Mouse (Mus musculus): Measurements from ENCODE around the gene Ankzf1. TPM values are rescaled to one million over a fixed set of nuclear protein-coding genes. Genes with fewer than 3 reads are reported as not detected.

The Ankzf1 gene
- polyA plus RNA-seq, 1 experiment from 2014 or later, result 23.0 TPM

- WGBS, result under 1% methylated on average over 64 of the region's 64 CpGs
- H3K4me3 ChIP-seq (ENCODE audit: low read depth, low read length), result peak within 1 kb of the TSS; percentile 69
- peaks cover 6% of the 10 kb centered on the region; the same call in 1 of the 2 replicates for H3K36me3 ChIP-seq (ENCODE audit: control insufficient read depth, insufficient read depth, low read length)
- no peaks in the 10 kb centered on the region for H3K27me3 ChIP-seq (replicated peaks; ENCODE audit: control insufficient read depth, insufficient read depth, low read length)
- DNase-seq (ENCODE audit: low spot score), result peak; percentile 85
- H3K4me1 ChIP-seq (replicated peaks; ENCODE audit: control insufficient read depth, insufficient read depth, low read length), result peaks cover 6% of the 10 kb centered on the region; the same call in 1 of the 2 replicates
- no peaks in the 10 kb centered on the region for H3K9me3 ChIP-seq (ENCODE audit: control insufficient read depth, low read length)
- peak within 1 kb of the TSS; percentile 64 for H3K27ac ChIP-seq (ENCODE audit: low read depth)
- peak within 1 kb of the TSS; percentile 84 for H3K4me2 ChIP-seq (ENCODE audit: low read length)
- H3K9ac ChIP-seq (ENCODE audit: low read length), result peak within 1 kb of the TSS; percentile 81
- ATAC-seq (replicated peaks; ENCODE audit: low FRiP score, low TSS enrichment, low read depth), result peak; percentile 93
Observed at GRCm38 (mm10) chr1:75236117-75237050, 44.4 kb downstream of the Ankzf1 start, which contains the start of gene Dnajb2. Dnajb2 (plus strand) TSS chr1:75236406.

GRCm38 (mm10) chr1:75239591-75239990 lies 47.6 kb downstream of the Ankzf1 start:
- DNase-seq (ENCODE audit: low spot score) (no peak), ATAC-seq (replicated peaks; ENCODE audit: low FRiP score, low TSS enrichment, low read depth) (no peak)
- 90% methylated on average over 10 of the region's 10 CpGs for WGBS
- H3K9me3 ChIP-seq (ENCODE audit: control insufficient read depth, low read length), result no peaks in the 10 kb centered on the region
- H3K36me3 ChIP-seq (ENCODE audit: control insufficient read depth, insufficient read depth, low read length), result peaks cover 25% of the 10 kb centered on the region
- peaks cover 6% of the 10 kb centered on the region; the same call in 1 of the 2 replicates for H3K4me1 ChIP-seq (replicated peaks; ENCODE audit: control insufficient read depth, insufficient read depth, low read length)
- H3K27ac ChIP-seq (ENCODE audit: low read depth), result no peak overlapping the region
- H3K4me3 ChIP-seq (ENCODE audit: low read depth, low read length), result no peak overlapping the region
- H3K4me2 ChIP-seq (ENCODE audit: low read length), result no peak overlapping the region
- H3K27me3 ChIP-seq (replicated peaks; ENCODE audit: control insufficient read depth, insufficient read depth, low read length), result no peaks in the 10 kb centered on the region
- no peak overlapping the region for H3K9ac ChIP-seq (ENCODE audit: low read length)

- Histone ChIP-seq H3K4me2 (ENCODE audit: low read length) (no peak overlapping the region), H3K4me3 (ENCODE audit: low read depth, low read length) (no peak overlapping the region), H3K4me1 (replicated peaks; ENCODE audit: control insufficient read depth, insufficient read depth, low read length) (peaks cover 8% of the 10 kb centered on the region), H3K9me3 (ENCODE audit: control insufficient read depth, low read length) (no peaks in the 10 kb centered on the region), H3K36me3 (ENCODE audit: control insufficient read depth, insufficient read depth, low read length) (peaks cover 25% of the 10 kb centered on the region), H3K27ac (ENCODE audit: low read depth) (no peak overlapping the region), H3K27me3 (replicated peaks; ENCODE audit: control insufficient read depth, insufficient read depth, low read length) (no peaks in the 10 kb centered on the region), H3K9ac (ENCODE audit: low read length) (no peak overlapping the region)
- no peak for DNase-seq (ENCODE audit: low spot score)
- WGBS, result 86% methylated on average over 14 of the region's 14 CpGs
- no peak for ATAC-seq (replicated peaks; ENCODE audit: low FRiP score, low TSS enrichment, low read depth)
Observed at GRCm38 (mm10) chr1:75243411-75243810, 51.5 kb downstream of the Ankzf1 start.

- WGBS, result 87% methylated on average over 12 of the region's 12 CpGs
- Histone ChIP-seq H3K9ac (ENCODE audit: low read length) (no peak overlapping the region), H3K9me3 (ENCODE audit: control insufficient read depth, low read length) (no peaks in the 10 kb centered on the region), H3K4me2 (ENCODE audit: low read length) (no peak overlapping the region), H3K36me3 (ENCODE audit: control insufficient read depth, insufficient read depth, low read length) (peaks cover 25% of the 10 kb centered on the region), H3K27ac (ENCODE audit: low read depth) (no peak overlapping the region), H3K4me1 (replicated peaks; ENCODE audit: control insufficient read depth, insufficient read depth, low read length) (peaks cover 10% of the 10 kb centered on the region), H3K4me3 (ENCODE audit: low read depth, low read length) (no peak overlapping the region), H3K27me3 (replicated peaks; ENCODE audit: control insufficient read depth, insufficient read depth, low read length) (no peaks in the 10 kb centered on the region)
- no peak for ATAC-seq (replicated peaks; ENCODE audit: low FRiP score, low TSS enrichment, low read depth)
- no peak for DNase-seq (ENCODE audit: low spot score)
Observed at GRCm38 (mm10) chr1:75244175-75244826, 52.4 kb downstream of the Ankzf1 start.

GRCm38 (mm10) chr1:75244836-75245235 lies 52.9 kb downstream of the Ankzf1 start:
- Histone ChIP-seq H3K4me1 (replicated peaks; ENCODE audit: control insufficient read depth, insufficient read depth, low read length) (peaks cover 10% of the 10 kb centered on the region), H3K9ac (ENCODE audit: low read length) (no peak overlapping the region), H3K36me3 (ENCODE audit: control insufficient read depth, insufficient read depth, low read length) (peaks cover 24% of the 10 kb centered on the region), H3K27me3 (replicated peaks; ENCODE audit: control insufficient read depth, insufficient read depth, low read length) (no peaks in the 10 kb centered on the region), H3K4me2 (ENCODE audit: low read length) (no peak overlapping the region), H3K9me3 (ENCODE audit: control insufficient read depth, low read length) (no peaks in the 10 kb centered on the region), H3K4me3 (ENCODE audit: low read depth, low read length) (no peak overlapping the region), H3K27ac (ENCODE audit: low read depth) (no peak overlapping the region)
- ATAC-seq (replicated peaks; ENCODE audit: low FRiP score, low TSS enrichment, low read depth) (peak; percentile 44; the same call in 1 of the 2 replicates), DNase-seq (ENCODE audit: low spot score) (no peak)
- WGBS, result 24% methylated on average over 4 of the region's 4 CpGs

- Histone ChIP-seq H3K27ac (ENCODE audit: low read depth) (no peak overlapping the region), H3K9me3 (ENCODE audit: control insufficient read depth, low read length) (no peaks in the 10 kb centered on the region), H3K36me3 (ENCODE audit: control insufficient read depth, insufficient read depth, low read length) (peaks cover 12% of the 10 kb centered on the region), H3K4me3 (ENCODE audit: low read depth, low read length) (no peak overlapping the region), H3K9ac (ENCODE audit: low read length) (no peak overlapping the region), H3K27me3 (replicated peaks; ENCODE audit: control insufficient read depth, insufficient read depth, low read length) (no peaks in the 10 kb centered on the region), H3K4me2 (ENCODE audit: low read length) (no peak overlapping the region), H3K4me1 (replicated peaks; ENCODE audit: control insufficient read depth, insufficient read depth, low read length) (peaks cover 15% of the 10 kb centered on the region)
- ATAC-seq (replicated peaks; ENCODE audit: low FRiP score, low TSS enrichment, low read depth) (no peak), DNase-seq (ENCODE audit: low spot score) (no peak)
- WGBS, result 81% methylated on average over 16 of the region's 16 CpGs
Observed at GRCm38 (mm10) chr1:75247071-75247930, 55.4 kb downstream of the Ankzf1 start.

- Histone ChIP-seq H3K9ac (ENCODE audit: low read length) (no peak overlapping the region), H3K9me3 (ENCODE audit: control insufficient read depth, low read length) (no peaks in the 10 kb centered on the region), H3K4me1 (replicated peaks; ENCODE audit: control insufficient read depth, insufficient read depth, low read length) (peaks cover 15% of the 10 kb centered on the region), H3K4me2 (ENCODE audit: low read length) (no peak overlapping the region), H3K36me3 (ENCODE audit: control insufficient read depth, insufficient read depth, low read length) (peaks cover 7% of the 10 kb centered on the region; the same call in 1 of the 2 replicates), H3K27ac (ENCODE audit: low read depth) (peak overlapping the region; percentile 43; the same call in 1 of the 2 replicates), H3K4me3 (ENCODE audit: low read depth, low read length) (no peak overlapping the region), H3K27me3 (replicated peaks; ENCODE audit: control insufficient read depth, insufficient read depth, low read length) (no peaks in the 10 kb centered on the region)
- peak; percentile 18; the same call in 1 of the 2 replicates for ATAC-seq (replicated peaks; ENCODE audit: low FRiP score, low TSS enrichment, low read depth)
- WGBS, result 39% methylated on average over 9 of the region's 9 CpGs
- no peak for DNase-seq (ENCODE audit: low spot score)
Observed at GRCm38 (mm10) chr1:75248041-75248772, 56.3 kb downstream of the Ankzf1 start.

All from intestine, embryonic 14.5 days (tissue).